Mouse (Mus musculus) splenic B cell, adult 2 months (primary cell): Measurements from ENCODE around the gene B4galt3.
"Not testable (repeated sequence)": the region's sequence is repeated elsewhere in the genome, so short reads cannot be mapped to it uniquely, and the experiment has no call there.

ENCODE experiments used
- DNase-seq: peaks from one replicate; pipeline ENCODE4 v3.0.0-alpha.2; 2011; ENCODE audit warnings: low read depth, low spot score
- H3K27me3 ChIP-seq: 2 replicates; pipeline ENCODE4 v1.6.1; 2012; ENCODE audit warnings: mild to moderate bottlenecking, low read length, moderate library complexity, mixed read lengths; ENCODE audit not compliant: control insufficient read depth, poor library complexity, insufficient read depth, severe bottlenecking
- H3K36me3 ChIP-seq: 2 replicates; pipeline ENCODE4 v1.6.1; 2012; ENCODE audit warnings: mild to moderate bottlenecking, low read length, moderate library complexity, mixed read lengths; ENCODE audit not compliant: control insufficient read depth, poor library complexity, insufficient read depth, severe bottlenecking

B4galt3 gene

DNA sequence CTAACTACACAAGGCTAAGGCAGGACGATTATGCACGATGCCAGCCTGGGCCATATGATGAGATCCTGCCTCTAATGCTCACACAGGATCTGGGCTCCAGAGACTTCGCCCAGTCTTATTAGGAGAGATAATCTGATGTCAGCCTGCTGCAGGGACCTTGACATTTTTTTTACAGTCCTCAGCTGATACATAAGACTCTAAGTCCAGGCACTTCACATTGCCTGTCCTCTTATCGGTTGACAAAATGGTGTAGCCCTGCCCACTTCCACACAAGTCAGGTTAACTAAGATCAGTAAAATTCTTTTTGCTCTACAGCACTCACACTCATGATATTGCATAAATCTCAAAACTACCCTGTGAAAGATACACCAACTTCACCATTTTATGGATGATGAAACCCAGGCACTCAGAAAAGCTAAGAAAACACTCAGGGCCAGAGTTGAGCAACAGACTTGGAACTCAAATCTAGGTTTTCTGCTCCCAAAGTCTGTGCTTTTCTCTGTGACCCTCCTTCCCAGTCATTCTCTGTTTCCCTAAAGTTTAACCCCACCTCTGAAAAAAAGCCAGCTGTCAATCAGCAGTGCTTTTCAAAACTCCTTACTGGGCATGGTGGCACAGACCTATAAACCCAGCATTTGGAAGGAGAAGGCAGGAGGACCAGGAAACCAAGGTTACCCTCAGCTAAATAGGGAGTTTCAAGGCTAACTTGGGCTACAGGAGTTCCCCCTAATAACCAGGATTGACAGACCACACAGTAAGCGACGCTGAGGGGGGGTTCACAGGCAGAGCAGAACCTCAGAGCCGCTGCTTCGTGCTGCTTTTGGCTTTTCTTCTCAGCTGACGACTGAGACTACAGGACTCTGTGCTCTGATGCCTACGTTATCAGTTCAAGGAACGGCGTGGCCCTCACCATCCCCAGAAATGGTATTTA is 37.1 kb upstream of the B4galt3 start:
- DNase-seq: no peak
- H3K27me3 ChIP-seq: no peaks in the 10 kb centered on the region

DNA sequence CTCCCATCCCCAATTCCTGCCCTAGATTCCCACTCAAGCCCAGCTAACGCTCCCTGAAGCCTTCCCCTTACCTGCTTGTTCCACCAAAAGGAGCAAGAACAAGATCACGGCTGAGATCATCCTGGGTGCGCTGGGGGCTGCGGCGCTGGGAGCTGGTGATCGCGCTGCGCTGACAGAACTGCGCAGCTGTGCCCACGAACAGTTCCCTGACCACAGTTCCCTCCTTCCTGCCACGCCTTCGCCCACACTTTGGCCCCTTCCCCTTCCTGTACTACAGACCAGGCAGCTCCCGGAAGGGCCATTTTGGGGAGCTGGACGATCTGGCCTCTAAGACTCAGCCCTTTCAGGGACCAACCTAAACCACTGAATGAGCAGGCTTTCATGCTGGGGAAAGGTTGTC is 36.0 kb upstream of the B4galt3 start, which contains the start of gene Fcer1g:
Gene Fcer1g, minus strand, starts transcription at position 240 of the 400 bp plus-strand sequence.
- no peaks in the 10 kb centered on the region for H3K27me3 ChIP-seq
- peaks cover 6% of the 10 kb centered on the region for H3K36me3 ChIP-seq
- DNase-seq: no peak

More for the DNA sequence above, 37.1 kb upstream of the B4galt3 start:
- peaks cover 4% of the 10 kb centered on the region for H3K36me3 ChIP-seq

DNA sequence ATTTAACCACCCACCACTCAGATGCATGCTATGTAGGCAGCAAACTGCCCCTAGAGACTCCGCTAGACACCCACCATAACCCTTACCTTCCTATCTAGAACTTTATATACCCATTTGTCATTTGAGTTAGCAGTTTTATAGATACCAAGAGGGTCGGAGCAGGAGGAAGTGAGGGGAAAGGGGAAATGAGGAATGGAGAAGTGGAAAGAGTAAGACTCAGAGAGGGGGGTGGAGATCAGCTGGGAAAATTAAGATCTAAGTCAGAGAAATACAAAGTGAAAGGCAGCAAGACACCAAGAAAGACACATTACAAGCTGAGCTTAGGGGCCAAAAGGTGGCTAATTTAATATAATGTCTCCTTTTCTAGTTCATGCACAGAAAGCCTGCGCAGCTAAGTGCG is 35.6 kb upstream of the B4galt3 start:
- peaks cover 6% of the 10 kb centered on the region for H3K36me3 ChIP-seq
- no peaks in the 10 kb centered on the region for H3K27me3 ChIP-seq
- no peak for DNase-seq

DNA sequence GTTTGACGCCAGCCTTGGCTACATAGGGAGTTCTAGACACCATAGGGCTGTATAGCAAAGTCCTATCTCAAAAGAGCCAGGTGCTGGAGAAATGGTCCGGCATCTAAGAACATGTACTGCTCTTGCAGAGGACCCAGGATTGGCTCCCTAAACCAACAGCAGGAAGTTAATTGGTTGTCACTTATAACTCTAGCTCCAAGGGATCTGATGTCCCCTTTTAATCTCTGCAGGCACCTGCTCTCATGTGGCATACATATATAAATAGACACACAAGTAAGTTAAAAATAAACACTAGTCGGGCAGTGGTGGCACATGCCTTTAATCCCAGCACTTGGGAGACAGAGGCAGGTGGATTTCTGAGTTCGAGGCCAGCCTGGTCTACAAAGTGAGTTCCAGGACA is 34.3 kb upstream of the B4galt3 start:
- no peaks in the 10 kb centered on the region for H3K27me3 ChIP-seq
- no peak for DNase-seq
- H3K36me3 ChIP-seq: peaks cover 6% of the 10 kb centered on the region

DNA sequence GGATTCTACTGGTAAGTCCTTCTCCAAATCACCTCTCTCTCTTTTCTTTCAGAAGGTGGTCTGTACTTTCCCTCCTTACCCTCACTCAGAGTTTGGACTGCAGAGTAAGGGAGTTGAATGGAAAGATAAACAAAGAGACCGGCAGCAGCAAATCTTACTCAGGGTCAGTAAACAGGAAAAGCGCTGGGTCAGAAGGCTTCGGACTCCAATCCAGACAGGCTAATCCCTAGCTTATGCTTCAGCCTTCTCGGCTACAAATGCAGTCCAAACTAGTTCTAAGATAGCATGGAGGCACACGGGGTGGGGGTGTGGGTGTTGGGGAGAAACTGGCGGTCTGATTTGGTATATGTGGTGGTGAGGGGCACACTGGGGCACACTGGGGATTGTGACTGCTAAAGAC is 32.7 kb upstream of the B4galt3 start:
- Histone ChIP-seq H3K36me3 (peaks cover 8% of the 10 kb centered on the region), H3K27me3 (no peaks in the 10 kb centered on the region)
- no peak for DNase-seq

DNA sequence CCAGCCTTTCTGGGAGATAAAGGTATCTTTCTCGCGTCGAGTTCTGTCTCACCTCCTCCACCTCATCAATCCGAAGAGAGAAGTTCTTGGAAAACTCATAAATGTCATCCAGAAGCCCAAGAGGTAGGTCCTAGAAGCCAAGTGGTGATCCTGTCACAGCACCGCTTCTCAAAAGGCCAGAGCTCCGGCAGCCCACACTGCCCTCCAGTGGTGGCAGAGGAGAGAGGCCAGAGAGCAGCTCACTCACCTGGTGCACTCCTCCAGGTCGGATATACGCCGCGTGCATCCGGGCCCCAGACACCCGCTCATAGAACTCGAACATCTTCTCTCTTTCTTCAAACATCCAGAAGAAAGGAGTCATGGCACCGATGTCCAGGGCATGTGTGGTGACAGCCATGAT is 31.7 kb upstream of the B4galt3 start:
- DNase-seq: peak; percentile 75
- peaks cover 8% of the 10 kb centered on the region for H3K36me3 ChIP-seq
- no peaks in the 10 kb centered on the region for H3K27me3 ChIP-seq

DNA sequence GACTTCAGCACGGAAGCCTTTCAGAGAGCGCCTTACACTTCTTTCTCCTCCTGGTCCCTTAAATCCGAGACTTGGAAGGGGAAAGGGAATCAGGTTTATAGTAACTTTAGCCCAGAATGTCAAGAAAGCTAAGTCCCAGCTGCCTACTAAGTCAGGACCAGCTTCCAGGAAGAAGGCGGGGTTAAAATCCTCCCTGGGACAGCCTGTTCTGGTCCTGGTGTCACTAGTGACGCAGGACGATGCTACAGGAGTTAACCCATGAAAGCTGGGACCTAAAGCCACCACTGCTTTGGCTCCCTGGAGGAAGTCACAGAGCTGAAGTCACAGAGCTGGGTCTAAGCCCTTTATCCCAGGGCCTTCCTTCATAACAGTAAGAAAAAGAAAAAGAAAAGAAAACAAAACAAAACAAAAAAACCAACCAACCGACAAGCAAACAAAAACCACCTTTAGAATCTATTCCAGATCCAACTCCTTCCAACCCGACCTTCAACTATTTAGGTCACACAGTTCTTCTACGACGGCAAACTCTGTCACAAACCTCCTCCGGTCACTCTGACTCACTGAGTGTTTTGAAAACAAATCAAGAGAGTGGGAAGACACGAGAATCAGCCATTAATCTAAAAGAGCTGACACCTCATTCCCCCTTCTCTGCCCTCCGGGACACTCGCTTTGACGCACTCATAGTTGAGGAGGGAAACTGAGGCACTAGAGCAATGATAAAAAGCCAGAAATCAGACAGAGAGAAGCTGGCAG is 30.0 kb upstream of the B4galt3 start:
- peaks cover 8% of the 10 kb centered on the region for H3K36me3 ChIP-seq
- H3K27me3 ChIP-seq: no peaks in the 10 kb centered on the region
- DNase-seq: no peak

DNA sequence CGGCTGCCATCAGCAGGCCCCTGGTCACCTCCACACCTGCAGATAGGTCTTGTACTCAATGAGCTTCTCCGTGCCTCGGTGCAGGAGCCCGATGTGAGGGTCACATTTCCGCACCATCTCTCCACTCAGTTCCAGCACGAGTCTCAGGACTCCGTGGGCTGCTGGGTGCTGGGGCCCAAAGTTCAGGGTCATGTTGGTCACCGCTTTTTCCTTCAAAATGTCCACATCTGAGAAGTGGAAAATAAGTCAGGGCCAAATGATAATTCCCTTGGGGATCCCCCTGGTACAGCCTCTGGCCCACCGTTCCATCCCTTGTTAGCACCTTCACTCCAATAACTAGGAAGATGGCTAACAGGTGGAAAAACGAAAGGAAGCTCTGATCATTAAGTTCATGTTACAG is 29.2 kb upstream of the B4galt3 start:
- H3K27me3 ChIP-seq: no peaks in the 10 kb centered on the region
- H3K36me3 ChIP-seq: peaks cover 9% of the 10 kb centered on the region
- no peak for DNase-seq

DNA sequence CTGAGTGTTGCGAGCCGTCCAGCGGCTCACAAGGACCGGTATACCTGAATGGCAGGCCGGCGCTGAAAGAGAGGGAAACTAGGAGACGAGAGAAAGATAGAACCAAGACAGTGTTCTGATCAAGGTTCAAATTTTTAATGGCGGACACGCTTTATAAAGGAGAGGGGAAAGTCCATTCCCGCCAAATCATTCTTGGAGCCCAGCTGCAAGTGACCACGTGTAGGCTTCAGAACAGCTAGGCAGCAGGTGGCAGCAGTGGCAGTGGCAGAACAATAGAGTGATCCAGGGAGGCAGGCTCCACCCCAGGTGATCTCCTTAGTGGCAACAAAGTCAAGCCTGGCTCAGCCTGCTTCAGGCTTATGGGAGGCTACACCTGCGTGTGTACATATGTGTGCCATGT is 28.2 kb upstream of the B4galt3 start:
- not testable (repeated sequence) for H3K27me3 ChIP-seq, H3K36me3 ChIP-seq, DNase-seq

DNA sequence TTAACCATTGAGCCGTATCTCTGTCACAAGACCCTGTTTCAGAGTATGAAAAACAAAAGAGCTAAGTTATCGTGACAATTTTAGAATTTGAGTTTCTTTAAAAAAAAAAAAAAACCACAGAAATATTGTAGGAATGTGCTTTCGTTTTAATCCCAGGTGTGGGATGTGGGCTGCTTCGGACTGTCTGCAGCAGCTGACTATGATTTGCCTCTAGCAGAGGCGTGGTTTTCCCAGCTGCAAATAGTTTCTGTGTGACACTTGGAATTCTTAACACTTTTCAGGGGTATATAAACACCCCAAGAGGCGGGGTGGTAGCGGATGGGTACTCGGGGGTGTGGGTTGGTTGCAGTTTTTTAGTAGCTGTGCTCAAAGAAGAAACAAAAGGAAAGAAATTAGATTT is 24.8 kb upstream of the B4galt3 start:
- no peak for DNase-seq
- Histone ChIP-seq H3K36me3 (peaks cover 3% of the 10 kb centered on the region), H3K27me3 (no peaks in the 10 kb centered on the region)

DNA sequence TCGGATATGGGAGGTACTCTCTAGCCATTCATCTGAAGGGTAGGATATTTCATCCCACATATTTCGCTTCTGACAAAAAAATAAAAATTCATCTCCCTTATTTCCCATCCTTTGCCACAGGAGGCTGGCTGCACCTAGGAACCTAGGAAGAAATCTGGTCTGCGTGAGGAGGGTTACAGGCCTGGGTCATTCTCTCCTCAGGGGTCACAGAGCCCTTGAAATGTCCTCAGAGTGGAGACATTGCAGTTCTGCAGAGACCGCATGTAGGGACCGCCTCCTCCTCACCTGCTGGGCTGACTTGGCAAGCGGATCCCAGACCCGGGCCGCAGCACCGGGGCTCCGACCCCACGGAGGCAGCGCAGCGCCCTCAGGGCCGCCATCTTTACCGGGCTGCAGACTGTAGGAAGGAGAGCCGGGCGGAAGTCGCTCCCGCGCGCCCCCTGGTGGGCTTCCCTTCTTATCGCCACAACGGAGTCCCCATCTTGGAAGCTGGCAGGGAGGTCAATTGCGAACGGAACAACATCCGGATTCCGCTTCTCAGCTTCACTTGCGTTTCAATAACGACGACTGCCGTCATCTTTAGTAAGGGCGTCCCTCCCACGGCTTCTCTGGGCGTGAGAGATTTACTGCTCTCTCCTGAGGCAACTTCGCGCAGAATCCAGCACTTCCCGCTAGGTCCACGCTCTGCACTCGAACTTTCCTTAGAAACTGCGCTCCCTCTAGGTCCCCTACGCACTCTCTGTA is 23.2 kb upstream of the B4galt3 start:
- Histone ChIP-seq H3K27me3 (no peaks in the 10 kb centered on the region), H3K36me3 (peaks cover 2% of the 10 kb centered on the region; the same call in 1 of the 2 replicates)
- DNase-seq: peak; percentile 98

DNA sequence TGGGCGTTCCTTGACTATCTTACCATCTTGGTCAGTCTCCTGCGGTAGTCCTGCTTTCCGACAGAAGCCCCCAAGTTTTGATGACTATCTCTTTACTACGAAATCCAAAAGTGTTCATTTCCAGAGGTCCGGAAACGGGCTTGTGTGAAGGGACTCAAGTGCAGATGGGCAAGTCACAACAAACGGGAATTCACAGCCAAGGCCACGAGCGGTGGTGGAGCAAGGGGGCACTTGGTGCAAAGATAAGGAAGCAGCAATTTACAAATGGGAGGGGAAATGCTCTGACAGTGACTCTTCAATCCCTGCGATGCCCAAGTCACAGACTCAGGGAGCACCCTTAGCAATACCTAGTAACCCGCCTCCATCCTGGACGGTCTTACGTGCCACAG is 22.7 kb upstream of the B4galt3 start:
- Histone ChIP-seq H3K36me3 (peaks cover 2% of the 10 kb centered on the region; the same call in 1 of the 2 replicates), H3K27me3 (no peaks in the 10 kb centered on the region)
- DNase-seq: no peak

DNA sequence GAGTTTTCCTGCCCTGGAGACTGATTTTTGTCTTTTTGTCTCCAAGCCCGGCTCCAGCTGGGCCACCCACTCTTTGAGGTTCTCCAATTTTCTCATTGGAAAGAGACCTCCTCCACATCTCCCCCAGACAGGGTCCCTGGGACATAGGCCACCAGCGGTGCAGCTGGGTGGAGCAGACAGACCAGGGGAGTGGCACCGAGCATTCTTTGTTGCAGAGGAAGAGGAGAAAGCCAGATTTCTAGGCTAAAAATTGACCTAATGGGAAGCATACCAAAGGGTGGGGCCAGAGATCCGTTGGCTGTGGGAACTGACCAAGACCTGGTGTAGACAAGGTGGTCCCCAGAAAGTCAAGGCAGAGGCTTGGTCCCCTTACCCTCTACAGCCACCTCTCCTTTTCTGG is 22.2 kb upstream of the B4galt3 start:
- no peak for DNase-seq
- Histone ChIP-seq H3K27me3 (no peaks in the 10 kb centered on the region), H3K36me3 (peaks cover 2% of the 10 kb centered on the region; the same call in 1 of the 2 replicates)

DNA sequence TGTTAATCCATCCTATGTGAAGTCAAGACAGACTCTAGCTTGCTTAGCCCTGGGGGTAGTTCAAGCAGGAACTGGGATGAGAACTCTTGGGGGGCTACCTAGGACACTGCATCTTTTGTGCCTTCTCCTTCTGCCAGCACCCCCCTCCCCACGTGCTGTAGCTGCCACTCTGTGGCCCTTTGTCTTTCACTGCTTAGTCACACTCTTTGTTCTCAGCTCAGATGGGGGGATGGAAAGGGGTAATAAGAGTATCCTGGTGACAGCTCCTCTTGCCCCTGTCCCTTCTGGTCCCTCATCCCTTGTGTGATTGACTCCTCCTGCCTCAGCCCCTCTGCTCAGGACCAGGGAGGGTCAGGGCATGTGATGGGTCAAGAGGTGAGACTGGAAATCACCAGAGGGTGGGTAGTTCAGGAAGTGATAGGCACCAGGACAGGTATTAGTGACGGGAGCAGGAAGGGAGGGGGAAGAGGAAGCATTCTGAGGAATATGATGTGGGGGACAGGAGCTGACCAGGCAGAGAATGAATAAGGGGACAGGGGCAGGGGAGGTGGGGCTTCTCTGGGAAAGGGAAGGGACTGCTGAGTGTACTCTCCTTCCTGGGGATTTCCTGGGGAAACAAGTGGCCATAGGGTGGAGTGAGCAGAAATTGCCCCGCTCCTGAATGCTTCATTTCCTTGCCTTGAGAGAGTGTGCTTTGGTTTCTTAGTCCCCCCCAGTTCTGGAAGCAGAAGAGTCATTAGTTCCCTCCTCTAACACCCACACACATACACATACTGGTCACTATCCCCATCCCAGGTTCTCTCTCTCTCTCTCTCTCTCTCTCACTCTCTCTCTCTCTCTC is 21.5 kb upstream of the B4galt3 start:
- Histone ChIP-seq H3K36me3 (0 out of 2 replicates have a peak, but pooled peaks cover 2% of the 10 kb centered on the region), H3K27me3 (no peaks in the 10 kb centered on the region)
- DNase-seq: no peak
